Mouse (Mus musculus): Measurements from ENCODE around the gene Tnik. TPM values are rescaled to one million over a fixed set of nuclear protein-coding genes. Genes with fewer than 3 reads are reported as not detected.
A peak's percentile ranks its signal among the peaks of the same experiment; 100 is the strongest.

Tnik gene
- polyA plus RNA-seq, 1 experiment from 2014 or later = 12.9 TPM

DNA sequence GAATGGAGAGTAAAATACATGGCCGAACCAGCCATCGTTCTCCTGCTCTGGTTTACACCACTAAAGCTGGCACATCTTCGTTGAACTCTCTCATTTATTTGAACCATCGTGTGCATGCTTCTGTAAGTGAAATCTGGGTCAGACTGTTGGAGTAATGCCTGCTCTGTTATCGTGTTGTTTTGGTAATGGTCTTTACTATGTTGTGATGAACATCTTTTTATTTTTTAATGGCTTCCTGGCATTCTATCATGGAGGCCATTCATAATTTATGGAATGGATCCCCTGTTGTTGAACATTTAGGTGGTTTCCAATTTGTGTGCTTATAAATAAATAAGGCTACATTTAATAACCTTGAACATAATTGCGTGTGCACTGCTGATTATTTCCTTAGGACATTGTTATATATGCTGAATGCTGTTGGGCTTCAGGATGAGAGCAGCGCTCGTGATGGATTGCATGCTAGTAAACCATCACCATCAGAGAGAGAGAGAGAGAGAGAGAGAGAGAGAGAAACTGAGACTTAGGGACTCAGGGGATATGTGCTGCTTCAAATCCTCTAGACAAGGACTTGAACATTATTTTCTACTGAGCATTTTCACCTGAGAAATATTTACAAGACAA is 62.7 kb downstream of the Tnik start:
- ATAC-seq (ENCODE audit: insufficient number of reproducible peaks, low FRiP score, low TSS enrichment, low read depth) = no peak
- H3K9ac ChIP-seq = no peak overlapping the region
- H3K4me2 ChIP-seq (replicated peaks) = no peak overlapping the region
- 90% methylated on average over 8 of the region's 8 CpGs for WGBS
- no peaks in the 10 kb centered on the region; the same call in 1 of the 2 replicates for H3K4me1 ChIP-seq
- no peaks in the 10 kb centered on the region for H3K9me3 ChIP-seq (replicated peaks)
- no peak overlapping the region for H3K27ac ChIP-seq (replicated peaks)
- H3K27me3 ChIP-seq = no peaks in the 10 kb centered on the region
- no peak overlapping the region for H3K4me3 ChIP-seq (replicated peaks)
- no peaks in the 10 kb centered on the region for H3K36me3 ChIP-seq

DNA sequence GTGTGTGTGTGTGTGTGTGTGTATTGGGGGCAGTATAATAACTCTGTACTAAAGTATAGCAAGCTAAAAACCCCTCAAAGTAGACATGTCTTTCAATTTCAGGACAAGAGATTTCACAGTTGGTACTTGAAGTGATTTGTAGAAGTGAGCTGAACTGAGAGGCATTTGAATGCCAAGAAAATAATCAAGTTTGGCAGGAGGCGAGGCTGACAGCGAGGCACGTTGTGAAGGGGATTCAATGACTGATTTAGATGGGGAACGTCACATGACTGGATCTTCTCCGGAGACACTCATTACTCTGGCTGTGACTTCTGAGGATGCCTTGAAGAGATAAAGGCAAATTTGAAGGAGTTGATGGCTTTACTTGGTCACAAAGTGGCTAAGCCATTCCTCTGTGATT is 69.3 kb downstream of the Tnik start:
- Histone ChIP-seq H3K4me2 (replicated peaks) (no peak overlapping the region), H3K9me3 (replicated peaks) (no peaks in the 10 kb centered on the region), H3K4me3 (replicated peaks) (no peak overlapping the region), H3K27ac (replicated peaks) (no peak overlapping the region), H3K9ac (no peak overlapping the region), H3K27me3 (no peaks in the 10 kb centered on the region), H3K36me3 (no peaks in the 10 kb centered on the region), H3K4me1 (no peaks in the 10 kb centered on the region)
- WGBS = 56% methylated on average over 5 of the region's 5 CpGs
- no peak for ATAC-seq (ENCODE audit: insufficient number of reproducible peaks, low FRiP score, low TSS enrichment, low read depth)

DNA sequence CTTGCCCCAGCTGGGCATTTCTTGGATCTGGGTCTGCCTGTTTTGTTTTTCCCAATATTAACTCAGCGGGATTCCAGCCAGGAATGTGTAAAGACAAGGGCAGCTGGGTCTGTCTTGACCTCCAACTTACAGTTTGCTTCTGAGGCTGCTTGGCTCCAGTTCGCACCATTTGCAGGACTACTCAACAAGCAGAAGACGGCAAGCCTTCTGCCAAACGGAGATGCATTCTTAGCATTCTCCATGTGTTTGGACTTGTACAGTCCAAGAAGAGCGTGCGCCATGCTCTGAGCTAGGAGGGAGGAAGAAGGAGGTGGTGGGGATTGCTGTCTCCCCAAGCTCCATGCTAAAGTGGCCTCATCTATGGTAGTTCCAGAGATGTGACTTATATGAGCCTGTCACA is 70.9 kb downstream of the Tnik start:
- Histone ChIP-seq H3K4me3 (replicated peaks) (no peak overlapping the region), H3K27me3 (no peaks in the 10 kb centered on the region), H3K36me3 (no peaks in the 10 kb centered on the region), H3K4me1 (no peaks in the 10 kb centered on the region), H3K9ac (no peak overlapping the region), H3K4me2 (replicated peaks) (no peak overlapping the region), H3K9me3 (replicated peaks) (no peaks in the 10 kb centered on the region), H3K27ac (replicated peaks) (no peak overlapping the region)
- ATAC-seq (ENCODE audit: insufficient number of reproducible peaks, low FRiP score, low TSS enrichment, low read depth) = peak; percentile 63
- 54% methylated on average over 6 of the region's 6 CpGs for WGBS

DNA sequence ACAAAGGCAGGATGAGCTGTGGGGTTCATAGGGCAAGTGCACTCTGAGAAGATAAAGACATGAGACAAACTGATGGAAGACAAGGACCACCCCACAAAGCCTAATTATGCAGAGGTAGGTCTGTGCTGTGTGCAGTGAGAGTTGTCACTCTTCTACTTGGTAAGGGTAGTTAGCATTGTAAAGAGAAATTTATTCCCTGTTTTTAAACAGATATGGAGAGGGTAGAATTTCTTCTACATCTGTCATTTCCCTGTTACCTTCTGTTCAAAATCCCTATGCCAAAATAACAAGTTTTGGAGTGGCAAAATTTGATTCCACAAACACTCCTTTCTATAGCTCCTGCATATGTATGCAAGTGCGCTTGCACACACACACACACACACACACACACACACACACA is 71.5 kb downstream of the Tnik start:
- WGBS = 100% methylated on average over 1 of the region's 1 CpGs
- Histone ChIP-seq H3K27me3 (no peaks in the 10 kb centered on the region), H3K4me2 (replicated peaks) (no peak overlapping the region), H3K4me3 (replicated peaks) (no peak overlapping the region), H3K4me1 (peaks cover 2% of the 10 kb centered on the region; the same call in 1 of the 2 replicates), H3K36me3 (no peaks in the 10 kb centered on the region), H3K9ac (no peak overlapping the region), H3K9me3 (replicated peaks) (no peaks in the 10 kb centered on the region), H3K27ac (replicated peaks) (no peak overlapping the region)
- ATAC-seq (ENCODE audit: insufficient number of reproducible peaks, low FRiP score, low TSS enrichment, low read depth) = no peak

DNA sequence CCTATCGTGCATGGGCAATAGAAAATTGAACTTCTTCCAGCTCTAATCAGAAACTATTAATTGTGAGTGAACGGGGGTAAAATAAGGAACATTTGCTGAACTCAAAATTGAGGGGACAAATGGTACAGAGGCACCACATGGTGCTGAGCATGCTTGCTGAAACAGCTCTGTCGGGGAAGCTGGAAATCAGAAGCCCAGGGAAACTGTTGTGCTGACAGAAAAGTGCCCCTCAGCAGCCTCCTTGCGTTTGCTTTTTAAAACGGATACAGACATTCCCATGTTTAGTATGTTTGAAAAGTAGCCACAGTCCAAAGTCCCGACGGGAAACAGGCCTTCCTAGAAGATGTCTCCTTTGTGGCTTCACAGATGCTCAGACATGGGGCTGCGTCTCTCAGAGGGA is 77.1 kb downstream of the Tnik start:
- no peak overlapping the region for H3K4me3 ChIP-seq (replicated peaks)
- H3K36me3 ChIP-seq = no peaks in the 10 kb centered on the region
- H3K27me3 ChIP-seq = no peaks in the 10 kb centered on the region
- no peak for ATAC-seq (ENCODE audit: insufficient number of reproducible peaks, low FRiP score, low TSS enrichment, low read depth)
- H3K4me2 ChIP-seq (replicated peaks) = no peak overlapping the region
- H3K27ac ChIP-seq (replicated peaks) = no peak overlapping the region
- peaks cover 8% of the 10 kb centered on the region; the same call in 1 of the 2 replicates for H3K4me1 ChIP-seq
- H3K9ac ChIP-seq = no peak overlapping the region
- no peaks in the 10 kb centered on the region for H3K9me3 ChIP-seq (replicated peaks)
- 37% methylated on average over 8 of the region's 8 CpGs for WGBS

DNA sequence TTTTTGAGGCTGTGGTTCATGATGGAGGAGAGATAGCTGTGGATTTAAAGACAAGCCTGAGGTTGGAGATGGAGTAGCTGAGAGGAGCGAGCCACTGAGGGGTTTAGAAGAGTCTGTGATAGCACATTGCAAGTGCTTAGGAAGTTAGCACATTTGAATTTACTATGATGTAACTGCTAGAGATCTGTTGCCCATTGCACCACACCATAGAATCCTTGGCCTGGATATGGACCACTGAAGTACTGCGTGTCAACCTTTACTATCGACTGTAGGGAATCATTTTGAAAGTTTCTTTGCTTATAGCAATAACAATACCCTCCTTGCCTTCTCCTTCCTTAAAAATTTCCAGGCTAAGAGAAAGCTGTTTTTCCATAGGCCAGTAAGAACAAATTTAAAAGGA is 80.2 kb downstream of the Tnik start:
- Histone ChIP-seq H3K27me3 (no peaks in the 10 kb centered on the region), H3K4me1 (peaks cover 8% of the 10 kb centered on the region; the same call in 1 of the 2 replicates), H3K36me3 (no peaks in the 10 kb centered on the region), H3K9me3 (replicated peaks) (no peaks in the 10 kb centered on the region), H3K27ac (replicated peaks) (no peak overlapping the region), H3K4me3 (replicated peaks) (no peak overlapping the region), H3K9ac (no peak overlapping the region), H3K4me2 (replicated peaks) (no peak overlapping the region)
- ATAC-seq (ENCODE audit: insufficient number of reproducible peaks, low FRiP score, low TSS enrichment, low read depth) = no peak
- WGBS = 90% methylated on average over 3 of the region's 3 CpGs

DNA sequence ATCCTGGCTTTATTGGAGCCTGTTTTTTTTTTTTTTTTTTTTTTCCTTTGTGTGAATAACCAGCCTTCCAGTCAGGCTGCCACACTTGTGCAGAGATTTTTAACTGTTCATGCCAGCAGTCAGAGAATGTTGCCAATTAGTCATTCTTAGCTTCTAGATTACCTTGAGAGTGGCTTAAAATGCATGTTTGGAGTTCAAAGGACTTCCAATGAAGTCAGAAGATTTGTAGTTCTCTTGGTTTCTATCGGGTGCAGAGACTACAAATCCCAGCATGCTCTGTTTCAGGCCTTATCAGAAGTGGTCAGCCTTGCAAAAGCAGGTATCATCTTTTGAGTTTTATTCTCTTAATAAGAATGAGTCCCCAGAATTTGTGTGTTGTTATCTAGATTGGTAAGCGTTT is 80.6 kb downstream of the Tnik start:
- H3K4me1 ChIP-seq = peaks cover 8% of the 10 kb centered on the region; the same call in 1 of the 2 replicates
- no peaks in the 10 kb centered on the region for H3K36me3 ChIP-seq
- no peak for ATAC-seq (ENCODE audit: insufficient number of reproducible peaks, low FRiP score, low TSS enrichment, low read depth)
- H3K4me3 ChIP-seq (replicated peaks) = no peak overlapping the region
- WGBS = 75% methylated on average over 2 of the region's 2 CpGs
- H3K27me3 ChIP-seq = no peaks in the 10 kb centered on the region
- no peaks in the 10 kb centered on the region for H3K9me3 ChIP-seq (replicated peaks)
- no peak overlapping the region for H3K9ac ChIP-seq
- no peak overlapping the region for H3K27ac ChIP-seq (replicated peaks)
- no peak overlapping the region for H3K4me2 ChIP-seq (replicated peaks)

DNA sequence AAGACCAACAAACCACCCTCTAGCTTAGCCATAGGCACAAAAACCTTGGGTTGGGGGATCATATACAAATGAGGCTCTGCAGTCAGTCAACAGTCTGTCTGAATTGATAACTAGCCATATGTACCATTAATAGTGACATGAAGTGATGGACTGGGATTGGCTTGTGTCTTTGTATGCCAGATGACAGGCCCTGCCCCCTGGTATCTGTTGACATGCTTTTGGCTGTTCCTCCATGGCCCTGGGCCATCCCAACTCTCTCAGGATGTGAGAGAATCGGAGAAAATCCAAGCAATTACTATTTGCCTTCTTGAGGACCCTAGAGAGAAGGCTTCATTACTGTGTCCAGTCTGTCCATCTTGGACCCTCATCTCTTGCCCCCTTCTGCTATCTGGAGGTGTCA is 82.4 kb downstream of the Tnik start:
- Histone ChIP-seq H3K9me3 (replicated peaks) (no peaks in the 10 kb centered on the region), H3K36me3 (no peaks in the 10 kb centered on the region), H3K27ac (replicated peaks) (no peak overlapping the region), H3K9ac (no peak overlapping the region), H3K4me1 (no peaks in the 10 kb centered on the region), H3K4me2 (replicated peaks) (no peak overlapping the region), H3K4me3 (replicated peaks) (no peak overlapping the region), H3K27me3 (no peaks in the 10 kb centered on the region)
- 58% methylated on average over 1 of the region's 1 CpGs for WGBS
- ATAC-seq (ENCODE audit: insufficient number of reproducible peaks, low FRiP score, low TSS enrichment, low read depth) = no peak

DNA sequence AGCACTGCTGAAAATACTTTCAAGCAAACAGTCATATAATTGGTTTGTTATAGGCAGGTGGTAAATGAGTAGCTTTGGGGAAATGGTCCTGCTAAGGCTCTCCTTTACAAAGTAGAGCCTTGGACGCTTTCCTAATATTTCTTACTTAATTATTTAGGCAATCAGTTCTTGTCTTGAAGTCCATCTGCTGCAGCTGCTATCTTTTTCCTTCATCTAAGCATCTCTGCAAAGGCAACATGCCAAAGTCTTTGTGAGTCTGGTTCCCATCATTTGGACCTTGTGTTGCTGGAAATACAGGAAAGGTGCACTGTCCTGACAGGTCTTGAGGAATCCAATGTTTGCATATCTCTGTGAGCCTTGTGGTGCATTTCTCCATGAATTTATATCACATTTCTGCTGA is 82.9 kb downstream of the Tnik start:
- H3K9ac ChIP-seq = no peak overlapping the region
- WGBS = 50% methylated on average over 1 of the region's 1 CpGs
- no peaks in the 10 kb centered on the region for H3K9me3 ChIP-seq (replicated peaks)
- no peak for ATAC-seq (ENCODE audit: insufficient number of reproducible peaks, low FRiP score, low TSS enrichment, low read depth)
- H3K27me3 ChIP-seq = no peaks in the 10 kb centered on the region
- no peak overlapping the region for H3K4me3 ChIP-seq (replicated peaks)
- H3K4me1 ChIP-seq = no peaks in the 10 kb centered on the region
- H3K27ac ChIP-seq (replicated peaks) = no peak overlapping the region
- H3K4me2 ChIP-seq (replicated peaks) = no peak overlapping the region
- no peaks in the 10 kb centered on the region for H3K36me3 ChIP-seq

DNA sequence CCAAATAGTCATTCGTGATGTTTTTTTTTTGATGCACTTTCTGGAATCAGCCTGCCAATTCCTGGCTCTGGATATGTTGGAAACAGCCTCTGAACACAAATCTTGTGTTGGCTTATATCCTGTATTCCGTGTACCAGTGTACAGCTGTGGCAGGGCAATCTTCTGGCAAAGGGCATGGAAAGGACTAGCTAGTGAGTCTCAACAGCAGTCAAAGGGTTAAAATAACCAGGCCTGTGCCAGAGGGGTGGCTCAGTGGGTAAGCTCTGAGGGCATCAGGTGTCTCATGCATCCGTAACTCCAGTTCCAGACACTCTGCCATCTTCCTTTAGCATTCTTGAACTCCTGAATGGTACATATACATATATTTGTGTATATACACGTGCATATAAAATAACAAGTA is 83.5 kb downstream of the Tnik start:
- Histone ChIP-seq H3K36me3 (no peaks in the 10 kb centered on the region), H3K27ac (replicated peaks) (no peak overlapping the region), H3K27me3 (no peaks in the 10 kb centered on the region), H3K9me3 (replicated peaks) (no peaks in the 10 kb centered on the region), H3K9ac (no peak overlapping the region), H3K4me2 (replicated peaks) (no peak overlapping the region), H3K4me1 (no peaks in the 10 kb centered on the region), H3K4me3 (replicated peaks) (no peak overlapping the region)
- 73% methylated on average over 4 of the region's 4 CpGs for WGBS
- no peak for ATAC-seq (ENCODE audit: insufficient number of reproducible peaks, low FRiP score, low TSS enrichment, low read depth)

DNA sequence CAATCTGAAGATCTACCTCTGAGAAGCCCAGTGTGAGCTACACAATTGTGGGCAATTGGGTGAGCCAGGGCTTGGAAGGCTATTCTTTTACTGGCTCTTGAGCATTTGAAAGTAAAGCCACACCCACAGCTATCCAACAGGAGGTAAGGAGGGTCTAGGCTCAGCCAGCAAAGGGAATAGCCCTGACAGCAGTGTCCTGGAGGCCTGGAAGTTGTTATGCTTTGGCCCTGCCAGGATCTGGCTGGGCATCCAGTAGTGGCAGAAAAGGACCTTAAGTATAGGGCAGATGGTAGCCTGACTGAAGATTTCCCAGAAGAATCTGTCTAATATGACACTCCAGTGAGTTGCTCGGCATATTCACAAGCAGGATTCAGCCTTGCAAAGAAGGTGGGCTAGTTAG is 85.7 kb downstream of the Tnik start:
- H3K9me3 ChIP-seq (replicated peaks) = no peaks in the 10 kb centered on the region
- ATAC-seq (ENCODE audit: insufficient number of reproducible peaks, low FRiP score, low TSS enrichment, low read depth) = no peak
- H3K4me3 ChIP-seq (replicated peaks) = no peak overlapping the region
- no peak overlapping the region for H3K27ac ChIP-seq (replicated peaks)
- H3K27me3 ChIP-seq = no peaks in the 10 kb centered on the region
- H3K9ac ChIP-seq = no peak overlapping the region
- no peaks in the 10 kb centered on the region for H3K4me1 ChIP-seq
- WGBS = 91% methylated on average over 1 of the region's 1 CpGs
- no peaks in the 10 kb centered on the region for H3K36me3 ChIP-seq
- no peak overlapping the region for H3K4me2 ChIP-seq (replicated peaks)

DNA sequence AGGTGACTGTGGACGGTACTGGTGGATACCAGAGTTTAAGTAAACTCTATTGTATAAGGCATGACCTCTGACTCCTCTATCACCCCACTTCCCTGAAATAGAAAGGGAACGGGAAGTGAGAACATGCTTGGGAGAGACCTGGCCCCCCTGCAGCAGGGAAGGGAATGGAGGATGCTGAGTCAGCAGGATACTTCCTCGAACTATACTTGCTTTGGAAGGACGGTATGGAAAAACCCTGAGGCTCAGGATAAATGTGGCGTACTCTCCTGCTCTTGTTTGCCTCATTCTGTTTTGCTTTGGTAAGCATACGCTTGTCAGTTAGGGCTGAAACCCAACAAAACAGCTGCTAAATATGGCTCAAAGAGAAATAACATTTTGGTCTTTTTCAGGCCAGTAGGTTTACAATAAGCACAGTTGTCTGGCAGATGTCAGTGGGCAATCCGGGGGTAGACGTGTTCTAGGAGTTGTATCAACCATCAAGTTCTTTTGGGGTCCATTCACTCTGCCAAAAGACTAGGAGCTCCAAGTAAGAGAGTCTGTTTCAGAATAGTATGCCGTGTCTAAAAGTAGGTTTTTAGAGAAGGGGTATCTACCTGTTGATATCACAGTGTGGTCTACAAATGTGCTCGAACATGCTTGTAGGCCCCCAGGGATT is 87.3 kb downstream of the Tnik start:
- no peaks in the 10 kb centered on the region for H3K9me3 ChIP-seq (replicated peaks)
- no peaks in the 10 kb centered on the region for H3K4me1 ChIP-seq
- ATAC-seq (ENCODE audit: insufficient number of reproducible peaks, low FRiP score, low TSS enrichment, low read depth) = no peak
- no peak overlapping the region for H3K27ac ChIP-seq (replicated peaks)
- H3K27me3 ChIP-seq = no peaks in the 10 kb centered on the region
- no peak overlapping the region for H3K4me3 ChIP-seq (replicated peaks)
- H3K9ac ChIP-seq = no peak overlapping the region
- no peaks in the 10 kb centered on the region for H3K36me3 ChIP-seq
- no peak overlapping the region for H3K4me2 ChIP-seq (replicated peaks)
- WGBS = 62% methylated on average over 10 of the region's 10 CpGs
